Mouse (Mus musculus) testis, adult 2 months (tissue): ENCODE measurements around the gene Hist1h2bc. TPM values are rescaled to one million over a fixed set of nuclear protein-coding genes. Genes with fewer than 3 reads are reported as not detected.
"Not testable (repeated sequence)": the region's sequence is repeated elsewhere in the genome, so short reads cannot be mapped to it uniquely, and the experiment has no call there.

ENCODE experiments used
- H3K27ac ChIP-seq: fragments of 200-500 bp; 2 replicates; pipeline ENCODE4 v1.5.1; 2012; ENCODE audit warnings: low read depth, low read length; ENCODE audit not compliant: control insufficient read depth, insufficient read depth
- H3K27me3 ChIP-seq: fragments of 200-500 bp; 2 replicates; pipeline ENCODE4 v1.6.1; 2012; ENCODE audit warnings: mild to moderate bottlenecking, low read length, moderate library complexity; ENCODE audit not compliant: control insufficient read depth, insufficient read depth
- H3K36me3 ChIP-seq: fragments of 200-500 bp; 2 replicates; pipeline ENCODE4 v1.6.1; 2012; ENCODE audit warnings: mild to moderate bottlenecking, low read length; ENCODE audit not compliant: control insufficient read depth, insufficient read depth
- H3K4me1 ChIP-seq: fragments of 200-500 bp; 2 replicates; pipeline ENCODE4 v1.6.1; 2012; ENCODE audit warnings: low read length; ENCODE audit not compliant: control insufficient read depth, insufficient read depth
- H3K4me3 ChIP-seq: fragments of 200-500 bp; 2 replicates; pipeline ENCODE4 v1.5.1; 2012; ENCODE audit warnings: low read depth, mild to moderate bottlenecking, low read length, moderate library complexity, mixed read lengths; ENCODE audit not compliant: control insufficient read depth
- CTCF ChIP-seq: fragments of 200-500 bp; IDR thresholded peaks from 2 replicates; pipeline ENCODE4 v1.5.1; 2012; ENCODE audit warnings: low read depth, mild to moderate bottlenecking, inconsistent platforms, low read length, moderate library complexity; ENCODE audit not compliant: control insufficient read depth, insufficient read depth, insufficient replicate concordance
- POLR2A ChIP-seq: fragments of 200-500 bp; IDR thresholded peaks from 2 replicates; pipeline ENCODE4 v1.6.1; 2012; ENCODE audit warnings: low read depth, mild to moderate bottlenecking, inconsistent platforms, low read length, moderate library complexity; ENCODE audit not compliant: control insufficient read depth
- polyA plus RNA-seq: library from polyadenylated mRNA; depleted of rRNA; stranded (reverse); fragments of >200 nt; gene quantifications from 2 replicates; pipeline ENCODE4 v1.2.3, GENCODE M21; 2012; rRNA removed

The Hist1h2bc gene
- polyA plus RNA-seq: 17.8 and 19.0 TPM in 2 replicates

DNA sequence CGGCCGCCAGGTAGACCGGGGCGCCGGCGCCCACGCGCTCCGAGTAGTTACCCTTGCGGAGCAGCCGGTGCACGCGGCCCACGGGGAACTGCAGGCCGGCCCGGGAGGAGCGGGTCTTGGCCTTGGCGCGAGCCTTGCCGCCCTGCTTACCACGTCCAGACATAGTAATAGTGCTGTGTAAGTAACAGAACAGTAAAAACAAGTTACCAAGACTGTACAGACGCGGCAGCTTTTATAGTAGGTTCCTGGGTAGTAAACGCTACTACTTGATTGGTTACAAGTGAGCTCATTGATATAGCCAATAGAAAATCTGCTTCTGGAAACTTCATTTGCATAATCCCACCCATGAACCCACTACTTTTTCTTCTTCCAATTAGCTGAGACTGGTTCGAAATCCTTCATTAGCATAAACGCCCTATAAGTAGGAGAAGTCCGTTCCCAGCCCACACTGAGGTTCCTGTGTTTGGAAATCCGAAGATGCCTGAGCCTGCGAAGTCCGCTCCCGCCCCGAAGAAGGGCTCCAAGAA lies at the start of gene Hist1h2bc, which contains the start of gene Hist1h2ac:
TSS of gene Hist1h2bc (plus strand) at position 445 of the 527 bp plus-strand sequence.
TSS of gene Hist1h2ac (minus strand) at position 194 of the 527 bp plus-strand sequence.
- TF ChIP-seq CTCF (no peak), POLR2A (0 out of 2 replicates have a peak, but pooled peaks have one; percentile 35)
- Histone ChIP-seq H3K27ac (peak within 1 kb of the TSS; percentile 87), H3K4me1 (peaks cover 4% of the 10 kb centered on the region; the same call in 1 of the 2 replicates), H3K27me3 (no peaks in the 10 kb centered on the region), H3K4me3 (peak within 1 kb of the TSS; percentile 76), H3K36me3 (no peaks in the 10 kb centered on the region)

GRCm38 (mm10) chr13:23659636-23660366 lies 24.2 kb upstream of the Hist1h2bc start:
- Histone ChIP-seq H3K27ac (no peak overlapping the region), H3K27me3 (no peaks in the 10 kb centered on the region), H3K36me3 (no peaks in the 10 kb centered on the region), H3K4me1 (no peaks in the 10 kb centered on the region), H3K4me3 (no peak overlapping the region)
- TF ChIP-seq CTCF (no peak), POLR2A (no peak)

- Histone ChIP-seq H3K4me1 (no peaks in the 10 kb centered on the region), H3K36me3 (no peaks in the 10 kb centered on the region), H3K27me3 (no peaks in the 10 kb centered on the region), H3K27ac (no peak overlapping the region), H3K4me3 (no peak overlapping the region)
- TF ChIP-seq CTCF: no peak
- no peak for TF ChIP-seq POLR2A
Observed at GRCm38 (mm10) chr13:23662536-23662935, 21.5 kb upstream of the Hist1h2bc start.

DNA sequence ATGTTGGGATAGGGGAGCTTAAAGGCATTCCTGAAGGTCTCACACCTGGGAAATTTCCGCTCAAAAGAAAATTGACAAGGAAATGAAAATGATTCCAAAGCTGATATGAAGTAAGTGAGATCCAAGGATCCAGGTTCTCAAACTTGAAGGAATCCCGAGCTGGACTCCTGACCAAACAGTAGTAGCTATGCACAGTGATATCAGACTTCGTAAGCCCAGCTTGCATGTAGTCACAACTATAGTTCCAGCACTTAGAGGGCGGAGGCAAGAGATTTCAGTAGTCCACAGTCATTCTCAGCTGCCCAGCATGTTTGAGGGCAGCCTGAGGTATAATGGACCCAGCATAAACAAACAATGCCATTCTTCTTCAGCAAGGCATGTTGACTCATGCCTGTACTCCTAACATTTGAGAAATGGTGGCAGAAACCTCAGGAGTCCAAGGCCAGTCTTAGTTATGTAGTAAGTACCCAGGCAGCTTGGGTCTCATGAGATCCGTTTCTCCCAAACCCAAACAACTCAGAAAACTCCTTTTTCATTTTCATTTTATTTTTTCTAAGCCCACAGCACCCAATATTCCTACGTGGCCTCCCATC lies 1.9 kb upstream of the Hist1h2bc start:
- Histone ChIP-seq H3K4me1 (peaks cover 4% of the 10 kb centered on the region; the same call in 1 of the 2 replicates), H3K27me3 (no peaks in the 10 kb centered on the region), H3K36me3 (no peaks in the 10 kb centered on the region), H3K4me3 (no peak overlapping the region), H3K27ac (no peak overlapping the region)
- no peak for TF ChIP-seq POLR2A
- TF ChIP-seq CTCF: no peak

- Histone ChIP-seq H3K4me3 (no peak overlapping the region), H3K27me3 (no peaks in the 10 kb centered on the region), H3K27ac (no peak overlapping the region), H3K36me3 (no peaks in the 10 kb centered on the region), H3K4me1 (peaks cover 4% of the 10 kb centered on the region; the same call in 1 of the 2 replicates)
- TF ChIP-seq CTCF (no peak), POLR2A (no peak)
Observed at GRCm38 (mm10) chr13:23682623-23682946, 1.4 kb upstream of the Hist1h2bc start.

DNA sequence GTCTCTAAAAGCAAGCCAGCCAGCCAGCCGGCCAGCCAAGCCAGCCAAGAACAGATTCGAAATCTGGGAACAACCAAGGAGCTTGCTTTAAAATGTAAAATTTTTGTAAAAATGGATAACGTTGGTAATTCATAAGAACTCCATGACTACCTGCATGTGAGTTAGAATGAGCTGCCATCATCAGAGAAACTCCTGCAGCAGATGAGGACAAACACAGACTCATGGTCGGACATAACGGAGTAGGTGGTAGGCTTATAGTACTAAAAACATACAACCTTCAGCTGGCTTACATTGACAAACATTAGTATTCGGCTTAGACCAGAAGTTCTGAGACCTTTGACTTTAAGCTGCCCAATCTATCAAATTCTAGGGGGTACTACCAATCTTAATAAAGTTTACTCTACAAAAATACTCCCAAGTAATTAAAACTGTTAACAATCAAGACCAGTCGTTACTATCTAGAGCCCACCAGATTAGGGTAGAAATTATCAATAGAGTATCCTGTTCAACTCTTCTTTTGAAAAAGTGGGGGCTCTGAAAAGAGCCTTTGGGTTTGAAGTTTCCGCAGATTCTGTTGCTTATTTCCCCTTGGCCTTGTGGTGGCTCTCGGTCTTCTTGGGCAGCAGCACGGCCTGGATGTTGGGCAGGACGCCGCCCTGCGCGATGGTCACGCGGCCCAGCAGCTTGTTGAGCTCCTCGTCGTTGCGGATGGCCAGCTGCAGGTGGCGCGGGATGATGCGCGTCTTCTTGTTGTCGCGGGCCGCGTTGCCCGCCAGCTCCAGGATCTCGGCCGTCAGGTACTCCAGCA lies 848 bp upstream of the Hist1h2bc start:
- Histone ChIP-seq H3K4me3 (peak overlapping the region; percentile 45), H3K27ac (peak overlapping the region; percentile 13; the same call in 1 of the 2 replicates)
- H3K27me3 ChIP-seq, H3K4me1 ChIP-seq, H3K36me3 ChIP-seq: not testable (repeated sequence)

- Histone ChIP-seq H3K4me3 (peak overlapping the region; percentile 76), H3K27ac (peak overlapping the region; percentile 80)
- H3K27me3 ChIP-seq, H3K4me1 ChIP-seq, H3K36me3 ChIP-seq: not testable (repeated sequence)
Observed at GRCm38 (mm10) chr13:23684295-23684945, 421 bp downstream of the Hist1h2bc start.
